Mouse (Mus musculus) urinary bladder, postnatal 0 days (tissue): ENCODE data around the gene Adsl. TPM values are rescaled to one million over a fixed set of nuclear protein-coding genes. Genes with fewer than 3 reads are reported as not detected.

Experiments used
- microRNA-seq: library from miRNA; unstranded; fragments of <30 nt; microRNA quantifications from one replicate; pipeline ENCODE4, GENCODE M21; 2016
- polyA plus RNA-seq: library from polyadenylated mRNA; unstranded; fragments of >200 nt; fragmentation: Nextera tagmentation; extraction: Ambion mirVana; gene quantifications from 2 replicates; pipeline ENCODE4 v1.2.1, GENCODE M21; 2015

The Adsl gene
- 95.8 and 100 TPM in 2 replicates for polyA plus RNA-seq

GRCm38 (mm10) chr15:80948145-80949135 is at the start of gene Adsl:
Gene Adsl, plus strand, starts transcription at chr15:80948490.

GRCm38 (mm10) chr15:80977620-80978334 is 29.5 kb downstream of the Adsl start, which contains the start of gene Sgsm3:
Gene Sgsm3, plus strand, starts transcription at chr15:80977765.

Small RNA genes within 50 kb of the gene (microRNA-seq; reads per million reads assigned to microRNA genes)
- 5.3 reads per million, percentile 11 among the genes with 10 or more reads in this experiment for gene Mir5113

Other genes starting within 250 kb of the Adsl start
- 9.8 TPM in 2 replicates for gene Tnrc6b, start 237.2 kb upstream of the Adsl start, polyA plus RNA-seq
- gene Sgsm3, start 29.3 kb downstream of the Adsl start, polyA plus RNA-seq = 25.0 and 25.7 TPM in 2 replicates
- gene Mrtfa, start 242.3 kb downstream of the Adsl start, polyA plus RNA-seq = 17.4 and 21.9 TPM in 2 replicates